Mouse (Mus musculus): Measurements from ENCODE around the gene Lpp. TPM values are rescaled to one million over a fixed set of nuclear protein-coding genes. Genes with fewer than 3 reads are reported as not detected.

Gene Lpp
- total and polyA plus RNA-seq, 3 experiments: 0.64 to 1.2 (median 0.68) TPM

DNA sequence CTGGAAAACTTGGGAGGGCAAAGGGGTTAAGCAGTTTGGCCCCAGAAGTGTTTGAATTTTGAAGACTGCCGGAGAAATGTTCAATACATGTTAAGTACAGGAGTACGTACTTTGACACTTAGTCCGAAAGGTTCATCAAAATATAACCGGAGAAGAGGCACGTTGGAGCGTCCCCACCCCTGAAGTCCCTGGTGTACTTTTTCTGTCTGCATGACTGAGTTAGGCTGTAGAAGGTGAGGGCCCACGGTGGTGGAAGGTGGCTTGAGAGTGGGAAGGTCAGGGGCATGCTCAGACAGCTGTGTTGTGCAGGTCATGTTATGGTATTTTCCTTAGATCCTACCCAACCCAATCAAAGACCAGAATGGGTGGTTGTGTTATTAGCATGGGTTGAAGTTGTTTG is 1.4 kb upstream of the Lpp start:
- Histone ChIP-seq H3K9ac (ENCODE audit: insufficient read depth, low read depth) (no peak overlapping the region), H3K27ac (ENCODE audit: insufficient read depth, low read depth) (no peak overlapping the region), H3K79me2 (replicated peaks; ENCODE audit: control insufficient read depth, extremely low read depth, insufficient read depth, poor library complexity, severe bottlenecking) (no peaks in the 10 kb centered on the region), H3K9me3 (replicated peaks; ENCODE audit: low read length) (peaks cover 6% of the 10 kb centered on the region), H3K4me3 (replicated peaks in 1 of 3; ENCODE audit: low read depth in 2 of 3, low read length in 2 of 3, poor library complexity in 1 of 3) (no peak overlapping the region), H3K36me3 (replicated peaks in 1 of 2; ENCODE audit: control insufficient read depth in 1 of 2, insufficient read depth in 1 of 2, low read length in 1 of 2) (no peaks in the 10 kb centered on the region), H3K4me2 (ENCODE audit: insufficient read depth, low read depth, poor library complexity, severe bottlenecking) (no peak overlapping the region), H3K4me1 (ENCODE audit: control insufficient read depth in 1 of 2, insufficient read depth in 2 of 2) (peaks cover 0 to 15% of the 10 kb centered on the region in 2 experiments; a peak in 2 of 4 replicates), H3K27me3 (replicated peaks) (peaks cover 3% of the 10 kb centered on the region)
- no peak for DNase-seq (ENCODE audit: extremely low read depth)
- in situ Hi-C loops (cut with MboI; ENCODE audit: low pct_ligation_motif_present, low pct_unique_long_range_greater_than_20kb, low sequenced_read_pairs): loop anchor here (25.0 kb wide), 1 partner anchor 670 kb away; no protein-coding TSS in a partner anchor
- TF ChIP-seq USF2 (conservative IDR thresholded peaks at IDR 0.05; ENCODE audit: low read depth, low read length) (no peak), CHD1 (IDR thresholded peaks at IDR 0.05; ENCODE audit: low read depth, low read length) (no peak), MXI1 (IDR thresholded peaks at IDR 0.05; ENCODE audit: low read depth, low read length) (no peak), TBP (conservative IDR thresholded peaks at IDR 0.05; ENCODE audit: low read depth, low read length) (no peak), UBTF (IDR thresholded peaks at IDR 0.05; ENCODE audit: low read depth, low read length) (no peak), E2F4 (IDR thresholded peaks at IDR 0.05; ENCODE audit: insufficient replicate concordance, low read depth, low read length) (no peak), TCF12 (IDR thresholded peaks at IDR 0.05; ENCODE audit: low read depth, low read length) (no peak), SIN3A (IDR thresholded peaks at IDR 0.05; ENCODE audit: low read length) (no peak), NELFE (IDR thresholded peaks at IDR 0.05; ENCODE audit: low read depth, low read length) (no peak), MAZ (IDR thresholded peaks at IDR 0.05; ENCODE audit: low read depth, low read length) (no peak), HCFC1 (IDR thresholded peaks at IDR 0.05; ENCODE audit: low read depth, low read length) (no peak), GABPA (IDR thresholded peaks at IDR 0.05; ENCODE audit: insufficient replicate concordance, low read depth, low read length) (no peak)
- dilution Hi-C loops (cut with MboI; ENCODE audit: extremely low pct_ligation_motif_present, extremely low pct_unique_long_range_greater_than_20kb, low sequenced_read_pairs): no loop called here

DNA sequence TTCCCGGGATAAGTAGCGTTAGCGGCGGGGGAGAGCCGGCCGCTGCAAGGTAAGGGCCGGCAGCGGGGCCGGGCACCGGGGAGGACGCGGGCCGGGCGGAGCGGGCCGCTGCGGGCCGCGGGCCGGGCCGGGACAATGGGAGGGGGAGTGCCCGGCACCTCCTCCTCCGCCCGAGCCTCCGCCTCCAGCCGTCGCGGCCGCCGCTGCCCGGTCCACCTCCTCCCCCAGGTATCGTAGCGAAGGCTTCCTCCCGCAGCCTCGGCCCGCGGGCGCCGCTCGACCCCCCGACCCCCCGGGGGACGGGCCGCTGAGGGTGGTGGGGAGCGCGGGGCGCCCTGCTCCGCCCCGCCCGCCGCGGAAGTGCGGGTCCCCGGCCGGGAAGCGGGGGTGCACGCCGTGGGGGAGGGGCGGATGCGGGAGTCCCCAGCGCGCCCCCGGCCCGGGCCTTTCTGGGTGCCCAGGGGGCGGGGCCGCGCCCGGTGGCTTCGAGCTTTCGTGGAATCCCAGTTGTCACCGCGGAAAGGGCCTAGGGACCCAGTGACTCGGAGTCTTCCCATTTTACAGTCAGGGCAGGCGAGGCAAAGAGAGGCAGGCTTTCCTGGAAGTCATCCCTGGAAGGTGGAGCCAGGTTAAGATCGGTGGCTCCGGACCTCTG is 376 bp downstream of the Lpp start:
- in situ Hi-C loops (cut with MboI; ENCODE audit: low pct_ligation_motif_present, low pct_unique_long_range_greater_than_20kb, low sequenced_read_pairs) (loop anchor here (25.0 kb wide), 1 partner anchor 669 kb away; no protein-coding TSS in a partner anchor), dilution Hi-C loops (cut with MboI; ENCODE audit: extremely low pct_ligation_motif_present, extremely low pct_unique_long_range_greater_than_20kb, low sequenced_read_pairs) (no loop called here)
- peak; percentile 14 for DNase-seq (ENCODE audit: extremely low read depth)
- Histone ChIP-seq H3K9me3 (replicated peaks; ENCODE audit: low read length) (no peaks in the 10 kb centered on the region), H3K27me3 (replicated peaks) (peaks cover 3% of the 10 kb centered on the region), H3K4me3 (replicated peaks in 1 of 3; ENCODE audit: low read depth in 2 of 3, low read length in 2 of 3, poor library complexity in 1 of 3) (peak overlapping the region; percentile 54 to 90 (median 72)), H3K4me2 (ENCODE audit: insufficient read depth, low read depth, poor library complexity, severe bottlenecking) (peak overlapping the region; percentile 60), H3K36me3 (replicated peaks in 1 of 2; ENCODE audit: control insufficient read depth in 1 of 2, insufficient read depth in 1 of 2, low read length in 1 of 2) (no peaks in the 10 kb centered on the region), H3K9ac (ENCODE audit: insufficient read depth, low read depth) (peak overlapping the region; percentile 59), H3K4me1 (ENCODE audit: control insufficient read depth in 1 of 2, insufficient read depth in 2 of 2) (peaks cover 0 to 15% of the 10 kb centered on the region in 2 experiments; a peak in 2 of 4 replicates), H3K79me2 (replicated peaks; ENCODE audit: control insufficient read depth, extremely low read depth, insufficient read depth, poor library complexity, severe bottlenecking) (no peaks in the 10 kb centered on the region), H3K27ac (ENCODE audit: insufficient read depth, low read depth) (no peak overlapping the region)
- TF ChIP-seq ZNF384 (IDR thresholded peaks at IDR 0.05; ENCODE audit: low read depth, low read length): no peak
- no peak for TF ChIP-seq NRF1 (IDR thresholded peaks at IDR 0.05; ENCODE audit: low read depth, low read length)
- peak; percentile 28; the same call in 1 of the 2 replicates for TF ChIP-seq ELF1 (IDR thresholded peaks at IDR 0.05; ENCODE audit: low read depth, low read length)
- TF ChIP-seq MAX (IDR thresholded peaks at IDR 0.05; ENCODE audit: low read length): no peak
- TF ChIP-seq RAD21 (IDR thresholded peaks at IDR 0.05; ENCODE audit: low read depth, low read length): no peak
- no peak for TF ChIP-seq JUN (IDR thresholded peaks at IDR 0.05; ENCODE audit: insufficient read depth, low read depth, low read length)
- TF ChIP-seq CHD1 (IDR thresholded peaks at IDR 0.05; ENCODE audit: low read depth, low read length): no peak
- no peak for TF ChIP-seq JUND (conservative IDR thresholded peaks at IDR 0.05; ENCODE audit: low read depth, low read length)
- no peak for TF ChIP-seq MXI1 (IDR thresholded peaks at IDR 0.05; ENCODE audit: low read depth, low read length)
- TF ChIP-seq BHLHE40 (IDR thresholded peaks at IDR 0.05; ENCODE audit: low read depth, low read length): 0 out of 2 replicates have a peak, but pooled peaks have one; percentile 0
- no peak for TF ChIP-seq MAFK (IDR thresholded peaks at IDR 0.05; ENCODE audit: insufficient replicate concordance, low read length)
- TF ChIP-seq PAX5 (IDR thresholded peaks at IDR 0.05; ENCODE audit: low read length): no peak

Measured in CH12.LX (cell line).